Mouse (Mus musculus): ENCODE measurements at regions not wholly inside any gene's neighbourhood (a gene's known extent, or its start where the extent isn't known, plus 50 kb on each side); places are given as distances from the start of the nearest gene placed in this dataset.
"Not testable (repeated sequence)": the region's sequence is repeated elsewhere in the genome, so short reads cannot be mapped to it uniquely, and the experiment has no call there.

- peak in 1 of 2 experiments; percentile 6 for DNase-seq (ENCODE audit: low spot score in 2 of 2)
Observed at GRCm38 (mm10) chr4:145774241-145774761, 94.3 kb upstream of the Zfp986 start.

DNA sequence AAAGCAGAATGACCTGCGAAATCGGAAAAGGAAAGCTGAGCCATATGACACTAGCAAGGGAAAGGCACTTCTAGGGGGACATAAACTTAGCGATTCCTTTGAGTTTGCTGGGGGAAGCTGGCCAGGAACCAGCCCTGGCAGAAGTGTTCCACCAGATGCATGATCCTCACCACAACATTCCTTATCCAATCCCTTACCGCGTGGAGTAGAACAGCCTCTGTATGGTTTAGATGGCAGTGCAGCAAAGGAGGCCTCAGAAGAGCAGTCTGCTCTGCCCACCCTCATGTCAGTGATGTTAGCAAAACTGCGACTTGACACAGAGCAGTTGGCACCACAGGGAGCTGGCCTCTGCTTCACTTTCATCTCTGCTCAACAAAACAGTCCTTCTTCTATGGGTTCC is 93.7 kb upstream of the Zfp986 start:
- DNase-seq (ENCODE audit: low spot score in 2 of 2) = not testable (repeated sequence)

DNA sequence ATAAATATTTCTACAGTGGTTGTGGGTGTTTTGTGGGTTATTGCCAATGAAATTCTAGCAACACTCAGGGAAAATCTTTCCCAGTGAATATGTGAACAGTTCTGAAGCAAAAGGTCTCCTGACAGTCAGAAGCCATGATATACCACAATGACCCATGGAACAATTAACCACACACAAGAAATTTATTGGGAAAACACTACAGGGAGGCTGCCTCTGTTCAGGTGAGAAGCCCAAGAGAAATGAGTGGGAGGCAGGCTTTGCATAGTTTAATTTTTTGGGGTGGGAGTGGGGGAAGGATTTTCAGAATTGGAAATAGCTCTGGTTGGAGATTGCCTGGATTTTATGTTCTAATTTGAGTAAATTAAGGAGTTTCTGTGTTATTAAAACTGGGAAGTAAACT is 92.1 kb upstream of the Zfp986 start:
- not testable (repeated sequence) for DNase-seq (ENCODE audit: low spot score in 2 of 2)

DNA sequence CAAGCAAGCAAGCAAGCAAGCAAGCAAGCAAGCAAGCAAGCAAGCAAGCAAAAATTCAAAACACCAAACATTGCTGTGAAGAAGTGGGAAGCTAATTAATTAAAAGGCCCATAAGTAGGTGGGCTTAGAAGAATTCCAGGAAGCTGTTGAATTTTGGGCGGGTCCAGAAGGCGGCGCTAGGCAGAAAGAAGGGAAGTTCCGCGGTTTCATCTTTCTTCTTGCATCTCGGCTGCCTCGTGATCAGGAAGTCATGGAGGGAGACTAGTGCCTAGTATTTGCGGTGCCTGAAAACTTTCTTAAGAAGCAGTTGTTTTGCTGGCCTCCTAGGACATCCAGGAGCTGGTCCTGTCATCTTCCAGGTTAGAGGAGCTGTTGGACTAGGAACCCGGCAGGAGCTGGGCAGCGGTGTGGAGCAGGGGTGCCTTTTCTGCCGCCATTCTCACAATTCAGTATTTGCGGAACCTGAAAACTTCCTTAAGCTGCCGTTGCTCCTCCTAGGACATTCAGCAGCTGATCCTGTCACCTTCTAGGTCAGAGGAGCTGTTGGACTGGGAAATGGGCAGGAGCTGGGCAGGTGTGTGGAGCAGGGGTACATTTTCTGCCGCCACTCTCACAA is 87.2 kb upstream of the Zfp986 start:
- not testable (repeated sequence) for DNase-seq (ENCODE audit: low spot score in 2 of 2)

DNA sequence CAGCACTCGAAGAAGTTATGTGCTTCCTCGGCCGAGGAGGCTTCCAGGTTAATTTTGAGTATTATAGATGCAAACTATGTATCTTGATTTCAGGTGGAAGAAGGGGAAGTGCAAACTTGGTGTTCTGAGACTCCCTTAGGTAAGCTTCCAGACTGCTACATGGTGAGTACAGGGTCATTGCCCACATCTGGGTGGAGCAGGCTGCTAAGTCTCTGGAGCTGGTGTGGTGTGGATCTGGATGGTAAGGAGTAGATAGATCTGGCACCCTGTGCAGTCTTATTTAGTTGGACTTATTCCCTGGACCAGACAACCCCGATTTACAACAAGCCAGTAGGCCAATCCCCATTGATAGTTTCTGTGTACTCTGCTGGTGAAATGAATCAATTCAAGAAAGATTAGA is 53.9 kb upstream of the Zfp986 start:
- not testable (repeated sequence) for DNase-seq (ENCODE audit: low spot score in 2 of 2)

Data from frontal cortex, postnatal 10 days (tissue).